ENCODE assay signal across 9 mouse cellular contexts in genomic region chr2:110564673-110565627, GRCm38 (mm10). TPM values are rescaled to one million over a fixed set of nuclear protein-coding genes. Genes with fewer than 3 reads are reported as not detected.
DNase-seq lines count a peak whose midpoint lies in the region; ATAC-seq and TF ChIP-seq lines count a peak whose summit lies in the region.
"Had no signal": no experiment of that assay in that cellular context is flagged by ENCODE, and none has a peak within 500 bp of the region (broad histone marks: within the 10 kb centered on the region; RNA-seq: fewer than 3 reads in every experiment).

No protein-coding gene starts in this region.

- WGBS in forebrain, embryonic 15.5 days: 36% methylated on average over 5 of the region's 5 CpGs
- WGBS in hindbrain, embryonic 10.5 days: 39% methylated on average over 5 of the region's 5 CpGs
- WGBS in lung, adult 2 months: 31% methylated on average over 5 of the region's 5 CpGs

- no peak for TF ChIP-seq EP300 in MEL (IDR thresholded peaks at IDR 0.05; ENCODE audit: low read depth in 1 of 2, low read length in 2 of 2)

- H3K36me3 ChIP-seq in MEL (ENCODE audit: control insufficient read depth in 1 of 2, insufficient read depth in 2 of 2, low read length in 2 of 2): no peaks in the 10 kb centered on the region
- H3K36me3 ChIP-seq in forebrain, embryonic 15.5 days: no peaks in the 10 kb centered on the region
- H3K36me3 ChIP-seq in hindbrain, embryonic 10.5 days: no peaks in the 10 kb centered on the region
- H3K36me3 ChIP-seq: heart, embryonic 15.5 days had no signal

- TF ChIP-seq RAD21 in MEL (IDR thresholded peaks at IDR 0.05; ENCODE audit: low read depth, low read length): peak; percentile 71

- no peaks in the 10 kb centered on the region; the same call in 1 of the 2 replicates for H3K9me3 ChIP-seq in MEL (replicated peaks; ENCODE audit: insufficient read depth, low read length)
- H3K9me3 ChIP-seq in forebrain, embryonic 15.5 days: no peaks in the 10 kb centered on the region
- H3K9me3 ChIP-seq in hindbrain, embryonic 10.5 days: no peaks in the 10 kb centered on the region
- H3K9me3 ChIP-seq: heart, embryonic 15.5 days had no signal

- no peak for TF ChIP-seq POLR2A in MEL (IDR thresholded peaks at IDR 0.05; ENCODE audit: control insufficient read depth in 1 of 2, insufficient read depth in 1 of 2, low read depth in 1 of 2, low read length in 2 of 2, poor library complexity in 1 of 2)
- TF ChIP-seq POLR2A in lung, adult 2 months (IDR thresholded peaks at IDR 0.05; ENCODE audit: borderline replicate concordance, extremely low read depth, low read depth, low read length): no peak

- no peak overlapping the region for H3K4me3 ChIP-seq in MEL (ENCODE audit: control insufficient read depth in 1 of 2, insufficient read depth in 1 of 2, low read depth in 2 of 2, low read length in 2 of 2)
- no peak overlapping the region for H3K4me3 ChIP-seq in forebrain, embryonic 15.5 days
- no peak overlapping the region for H3K4me3 ChIP-seq in hindbrain, embryonic 10.5 days
- H3K4me3 ChIP-seq in layer of hippocampus, adult 2 months: no peak overlapping the region
- no peak overlapping the region for H3K4me3 ChIP-seq in lung, adult 2 months (replicated peaks; ENCODE audit: extremely low read depth, low read depth, low read length)
- H3K4me3 ChIP-seq: heart, embryonic 15.5 days had no signal

- H3K79me2 ChIP-seq in MEL (ENCODE audit: control insufficient read depth, insufficient read depth, low read length, poor library complexity): no peaks in the 10 kb centered on the region

- H3K27ac ChIP-seq in MEL (ENCODE audit: control insufficient read depth, low read depth, low read length): no peak overlapping the region
- no peak overlapping the region for H3K27ac ChIP-seq in forebrain, embryonic 15.5 days (replicated peaks)
- H3K27ac ChIP-seq in hindbrain, embryonic 10.5 days: no peak overlapping the region
- no peak overlapping the region for H3K27ac ChIP-seq in layer of hippocampus, adult 2 months
- H3K27ac ChIP-seq: heart, embryonic 15.5 days had no signal

- peak; percentile 41 to 70 (median 41) for TF ChIP-seq CTCF in MEL (IDR thresholded peaks at IDR 0.05 in 2 of 3, conservative IDR thresholded peaks at IDR 0.05 in 1 of 3; ENCODE audit: control insufficient read depth in 1 of 3, insufficient read depth in 1 of 3, low read depth in 2 of 3, low read length in 3 of 3, poor library complexity in 1 of 3, severe bottlenecking in 1 of 3)
- TF ChIP-seq CTCF in layer of hippocampus, adult 2 months (conservative IDR thresholded peaks at IDR 0.05): peak; percentile 94
- peak; percentile 28; the same call in 1 of the 2 replicates for TF ChIP-seq CTCF in lung, adult 2 months (IDR thresholded peaks at IDR 0.05; ENCODE audit: insufficient read depth, low read length)

- H3K4me1 ChIP-seq in MEL (ENCODE audit: control insufficient read depth in 1 of 2, insufficient read depth in 2 of 2, low read length in 2 of 2): no peaks in the 10 kb centered on the region
- H3K4me1 ChIP-seq in forebrain, embryonic 15.5 days: no peaks in the 10 kb centered on the region
- H3K4me1 ChIP-seq in hindbrain, embryonic 10.5 days (replicated peaks): no peaks in the 10 kb centered on the region
- no peaks in the 10 kb centered on the region for H3K4me1 ChIP-seq in lung, adult 2 months (ENCODE audit: control insufficient read depth, insufficient read depth, low read length)
- H3K4me1 ChIP-seq: heart, embryonic 15.5 days had no signal

- H3K27me3 ChIP-seq in MEL (ENCODE audit: control insufficient read depth in 1 of 2, insufficient read depth in 2 of 2, low read length in 2 of 2): no peaks in the 10 kb centered on the region
- no peaks in the 10 kb centered on the region for H3K27me3 ChIP-seq in forebrain, embryonic 15.5 days
- no peaks in the 10 kb centered on the region for H3K27me3 ChIP-seq in hindbrain, embryonic 10.5 days (ENCODE audit: insufficient read depth, poor library complexity, severe bottlenecking)
- H3K27me3 ChIP-seq: heart, embryonic 15.5 days had no signal

- H3K9ac ChIP-seq in MEL (ENCODE audit: control insufficient read depth, low read depth, low read length, poor library complexity, severe bottlenecking): no peak overlapping the region
- no peak overlapping the region for H3K9ac ChIP-seq in forebrain, embryonic 15.5 days (replicated peaks)
- H3K9ac ChIP-seq: heart, embryonic 15.5 days had no signal

- DNase-seq in MEL (ENCODE audit: low read depth, low spot score): peak; percentile 59
- DNase-seq in cerebellum, adult 11 months: peak; percentile 9
- DNase-seq in hindbrain, embryonic 10.5 days (ENCODE audit: low spot score): peak; percentile 59
- peak; percentile 65 to 74 for DNase-seq in layer of hippocampus, adult 2 months (ENCODE audit: low spot score in 2 of 2)
- no peak for DNase-seq in lung, adult 2 months
- peak; percentile 11 for DNase-seq in ovary, postnatal 36 days (ENCODE audit: low spot score)
- no peak for DNase-seq in spleen, adult 18-20 months

- H3K4me2 ChIP-seq in forebrain, embryonic 15.5 days (replicated peaks): no peak overlapping the region
- H3K4me2 ChIP-seq: heart, embryonic 15.5 days had no signal

- ATAC-seq in forebrain, embryonic 15.5 days (replicated peaks): peak; percentile 89

TF ChIP-seq in MEL, 35 proteins besides CTCF, POLR2A, EP300 and RAD21:
- TF ChIP-seq GATA1 (IDR thresholded peaks at IDR 0.05; ENCODE audit: low read depth, low read length): no peak
- peak; percentile 81 for TF ChIP-seq SMC3 (IDR thresholded peaks at IDR 0.05; ENCODE audit: low read depth, low read length)
- TF ChIP-seq TAL1 (IDR thresholded peaks at IDR 0.05; ENCODE audit: low read length): no peak
- TF ChIP-seq GABPA (IDR thresholded peaks at IDR 0.05; ENCODE audit: low read depth, low read length): no peak
- peak; percentile 56 for TF ChIP-seq ZC3H11A (IDR thresholded peaks at IDR 0.05; ENCODE audit: low read depth, low read length)
- peak; percentile 86 for TF ChIP-seq USF1 (IDR thresholded peaks at IDR 0.05; ENCODE audit: low read depth, low read length)
- no peak for TF ChIP-seq ZNF384 (IDR thresholded peaks at IDR 0.05; ENCODE audit: low read depth, low read length)
- TF ChIP-seq HCFC1 (IDR thresholded peaks at IDR 0.05; ENCODE audit: low read depth, low read length): no peak
- TF ChIP-seq ZMIZ1 (IDR thresholded peaks at IDR 0.05; ENCODE audit: low read depth, low read length): no peak
- TF ChIP-seq MEF2A (IDR thresholded peaks at IDR 0.05; ENCODE audit: extremely low read depth, insufficient replicate concordance, low read depth, low read length, poor library complexity, severe bottlenecking): no peak
- TF ChIP-seq BHLHE40 (IDR thresholded peaks at IDR 0.05; ENCODE audit: borderline replicate concordance, low read depth, low read length): no peak
- TF ChIP-seq RCOR1 (IDR thresholded peaks at IDR 0.05; ENCODE audit: low read depth, low read length): no peak
- TF ChIP-seq ZKSCAN1 (IDR thresholded peaks at IDR 0.05; ENCODE audit: low read depth, low read length): no peak
- TF ChIP-seq TCF12 (IDR thresholded peaks at IDR 0.05; ENCODE audit: low read depth, low read length): no peak
TF ChIP-seq in MEL: peak in this region for 3.

RNA-seq across cellular contexts. Expression of gene Slc5a12, which starts 32.1 kb away (rescaled TPM):
- total RNA-seq in MEL (2012; rRNA removed): not detected in 2 replicates
- polyA plus RNA-seq in MEL (2012; ENCODE audit: insufficient read depth in 1 of 2, insufficient read length in 2 of 2, low read depth in 1 of 2, low replicate concordance in 2 of 2, missing spikeins in 1 of 2): not detected
- not detected in 2 replicates for polyA plus RNA-seq in forebrain, embryonic 15.5 days (2015; fragmentation: Nextera tagmentation; extraction: Ambion mirVana)
- not detected in 2 replicates for polyA plus RNA-seq in hindbrain, embryonic 10.5 days (2016; fragmentation: Nextera tagmentation; extraction: Ambion mirVana)
- not detected for total RNA-seq in layer of hippocampus, adult 2 months (2021)
- 1.4 and 2.5 TPM in 2 replicates for polyA plus RNA-seq in lung, adult 2 months (2012; rRNA removed)
- polyA plus RNA-seq: heart, embryonic 15.5 days had no signal

Comparison
In these comparisons a context has a peak if more than half of its experiments do, and no peak if none do; other contexts are left out.
1. DNase-seq: peak in MEL (single experiment), cerebellum, adult 11 months (single experiment), hindbrain, embryonic 10.5 days (single experiment), layer of hippocampus, adult 2 months (2 of 2) and ovary, postnatal 36 days (single experiment); none in lung, adult 2 months (single experiment) and spleen, adult 18-20 months (0 of 2).
2. CTCF ChIP-seq: peak in every context shown above with its lines; median percentile 94 in layer of hippocampus, adult 2 months; 41 in MEL; 28 in lung, adult 2 months.